Mouse (Mus musculus) G1E (cell line): ENCODE measurements around the gene Gm30083.

Source experiments
- CTCF ChIP-seq: IDR thresholded peaks from 2 replicates; pipeline ENCODE4 v1.5.1; 2012; ENCODE audit warnings: low read depth, low read length, inconsistent platforms, mixed read lengths
- GATA1 ChIP-seq: IDR thresholded peaks from 2 replicates; pipeline ENCODE4 v1.6.1; 2012; ENCODE audit warnings: borderline replicate concordance, low read length, inconsistent platforms, mixed read lengths

DNA sequence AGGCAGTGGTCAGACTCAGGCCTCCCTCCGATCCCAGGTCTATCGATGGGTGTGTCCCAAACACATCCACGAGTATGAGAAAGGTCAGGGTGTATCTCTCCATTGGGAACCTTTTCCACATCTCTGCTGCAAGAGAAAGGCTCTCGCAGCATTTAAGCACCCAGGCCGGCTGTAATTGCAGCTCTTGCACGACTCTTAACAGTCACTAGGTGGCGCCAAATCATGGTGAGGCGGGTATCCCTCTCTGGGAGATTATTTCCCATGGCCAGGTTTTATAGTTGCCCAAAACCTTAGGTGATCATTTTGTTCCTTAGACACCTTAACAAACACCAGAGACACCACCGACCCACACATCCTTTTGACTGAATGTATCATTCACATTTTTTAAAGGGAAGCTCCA, 55.6 kb downstream of the Gm30083 start:
- no peak for TF ChIP-seq CTCF
- no peak for TF ChIP-seq GATA1
